In the genomic region with DNA sequence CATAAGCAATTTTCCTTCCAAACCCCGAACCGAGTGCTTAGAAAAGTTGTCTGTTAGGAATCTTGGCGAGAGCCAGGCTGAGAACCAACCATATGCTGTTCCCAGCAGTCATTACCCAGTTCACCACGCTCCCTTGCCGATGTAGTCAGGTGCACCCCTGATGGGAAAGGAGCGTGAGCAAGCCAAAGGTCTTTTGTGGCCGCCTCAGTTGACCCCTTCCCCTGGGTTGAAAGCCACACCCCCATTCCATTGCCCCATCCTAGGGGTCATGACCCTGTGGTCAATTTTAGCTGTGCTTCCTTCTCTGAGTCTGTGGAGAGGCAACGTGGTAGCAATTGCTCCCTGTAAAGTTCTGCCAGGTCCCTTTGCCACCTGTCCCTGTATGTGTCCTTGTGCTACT, we compare ENCODE assay signal across 27 mouse cellular contexts. TPM values are rescaled to one million over a fixed set of nuclear protein-coding genes. Genes with fewer than 3 reads are reported as not detected.
DNase-seq lines count a peak whose midpoint lies in the region; ATAC-seq and TF ChIP-seq lines count a peak whose summit lies in the region.
"Had no signal": no experiment of that assay in that cellular context is flagged by ENCODE, and none has a peak within 500 bp of the region (broad histone marks: within the 10 kb centered on the region; RNA-seq: fewer than 3 reads in every experiment).

No protein-coding gene starts in this region.

- no peak overlapping the region for H3K9ac ChIP-seq in liver, embryonic 12.5 days
- H3K9ac ChIP-seq in midbrain, embryonic 16.5 days (ENCODE audit: low read depth, low read length): no peak overlapping the region
- H3K9ac ChIP-seq: embryonic facial prominence, embryonic 13.5 days; forebrain, embryonic 15.5 days; hindbrain, embryonic 15.5 days; kidney, embryonic 15.5 days; midbrain, embryonic 15.5 days; neural tube, embryonic 12.5 days had no signal

- intact Hi-C loops in gastrocnemius, adult 2 months (cut with DNase I): loop anchor here (5.0 kb wide), 2 partner anchors 78 to 233 kb away; no protein-coding TSS in a partner anchor
- intact Hi-C loops in gastrocnemius, postnatal 36 days (cut with DNase I): loop anchor here (10.0 kb wide), 1 partner anchor 230 kb away; no protein-coding TSS in a partner anchor

- no peak overlapping the region for H3K4me2 ChIP-seq in liver, embryonic 12.5 days
- H3K4me2 ChIP-seq in midbrain, embryonic 16.5 days (ENCODE audit: low read length): no peak overlapping the region
- H3K4me2 ChIP-seq: embryonic facial prominence, embryonic 13.5 days; forebrain, embryonic 15.5 days; hindbrain, embryonic 15.5 days; kidney, embryonic 15.5 days; midbrain, embryonic 15.5 days; neural tube, embryonic 12.5 days had no signal

- peak; percentile 39; the same call in 1 of the 2 replicates for ATAC-seq in liver, embryonic 12.5 days
- no peak for ATAC-seq in midbrain, embryonic 16.5 days
- ATAC-seq: forebrain, embryonic 15.5 days; inflammation-experienced regulatory T-cells, adult 6 months; lung, postnatal 0 days; midbrain, embryonic 15.5 days had no signal

- no peaks in the 10 kb centered on the region for H3K9me3 ChIP-seq in liver, embryonic 12.5 days (replicated peaks)
- H3K9me3 ChIP-seq in midbrain, embryonic 16.5 days (replicated peaks; ENCODE audit: control insufficient read depth, low read length, poor library complexity, severe bottlenecking): no peaks in the 10 kb centered on the region
- H3K9me3 ChIP-seq: embryonic facial prominence, embryonic 13.5 days; forebrain, embryonic 10.5 days; forebrain, embryonic 15.5 days; G1E; hindbrain, embryonic 10.5 days; hindbrain, embryonic 15.5 days; kidney, embryonic 15.5 days; midbrain, embryonic 10.5 days; midbrain, embryonic 15.5 days; neural tube, embryonic 12.5 days had no signal

- peaks cover 60% of the 10 kb centered on the region for H3K36me3 ChIP-seq in liver, embryonic 12.5 days
- H3K36me3 ChIP-seq in midbrain, embryonic 16.5 days (ENCODE audit: control insufficient read depth, insufficient read depth, low read length): peaks cover 15% of the 10 kb centered on the region
- H3K36me3 ChIP-seq: midbrain, embryonic 15.5 days had no signal

- no peak overlapping the region for H3K4me3 ChIP-seq in gastrocnemius, adult 2 months
- no peak overlapping the region for H3K4me3 ChIP-seq in liver, embryonic 12.5 days
- no peak overlapping the region for H3K4me3 ChIP-seq in midbrain, embryonic 16.5 days (ENCODE audit: low read depth, low read length)
- H3K4me3 ChIP-seq: embryonic facial prominence, embryonic 13.5 days; forebrain, embryonic 10.5 days; forebrain, embryonic 15.5 days; hindbrain, embryonic 10.5 days; hindbrain, embryonic 15.5 days; kidney, embryonic 15.5 days; midbrain, embryonic 10.5 days; midbrain, embryonic 15.5 days; neural tube, embryonic 12.5 days had no signal

- peak; percentile 20 for DNase-seq in adrenal gland, adult 2 months
- no peak for DNase-seq in adrenal gland, postnatal 14 days
- no peak for DNase-seq in gastrocnemius, adult 2 months
- no peak for DNase-seq in gastrocnemius, postnatal 36 days
- DNase-seq in R1 (ENCODE audit: low read depth, low spot score): peak; percentile 50
- DNase-seq in urinary bladder, postnatal 36 days (ENCODE audit: low spot score in 2 of 2): no peak
- DNase-seq: adrenal gland, postnatal 25 days; embryo, embryonic 11 days; heart, postnatal 14 days; kidney, adult 18-20 months; kidney, postnatal 36 days; layer of hippocampus, postnatal 36 days; left cerebral cortex, postnatal 4 days had no signal

- H3K4me1 ChIP-seq in liver, embryonic 12.5 days: no peaks in the 10 kb centered on the region
- H3K4me1 ChIP-seq in midbrain, embryonic 16.5 days (ENCODE audit: control insufficient read depth, insufficient read depth, low read length): no peaks in the 10 kb centered on the region
- H3K4me1 ChIP-seq: embryonic facial prominence, embryonic 13.5 days; forebrain, embryonic 10.5 days; forebrain, embryonic 15.5 days; hindbrain, embryonic 15.5 days; kidney, embryonic 15.5 days; midbrain, embryonic 15.5 days; neural tube, embryonic 12.5 days had no signal

- no peaks in the 10 kb centered on the region for H3K27me3 ChIP-seq in liver, embryonic 12.5 days (replicated peaks)
- no peaks in the 10 kb centered on the region for H3K27me3 ChIP-seq in midbrain, embryonic 16.5 days (ENCODE audit: control insufficient read depth, insufficient read depth, low read depth, low read length)
- H3K27me3 ChIP-seq: embryonic facial prominence, embryonic 13.5 days; forebrain, embryonic 15.5 days; hindbrain, embryonic 15.5 days; kidney, embryonic 15.5 days; midbrain, embryonic 15.5 days; neural tube, embryonic 12.5 days had no signal

- TF ChIP-seq CTCF in gastrocnemius, adult 2 months (IDR thresholded peaks at IDR 0.05): no peak

- peak overlapping the region; percentile 68 for H3K27ac ChIP-seq in gastrocnemius, adult 2 months
- H3K27ac ChIP-seq in liver, embryonic 12.5 days: no peak overlapping the region
- H3K27ac ChIP-seq in midbrain, embryonic 16.5 days (ENCODE audit: low read length): no peak overlapping the region
- H3K27ac ChIP-seq: embryonic facial prominence, embryonic 13.5 days; forebrain, embryonic 10.5 days; forebrain, embryonic 15.5 days; hindbrain, embryonic 10.5 days; hindbrain, embryonic 15.5 days; kidney, embryonic 15.5 days; midbrain, embryonic 10.5 days; midbrain, embryonic 15.5 days; neural tube, embryonic 12.5 days had no signal

- 75% methylated on average over 8 of the region's 8 CpGs for WGBS in liver, embryonic 12.5 days (ENCODE audit: insufficient replicate concordance)
- WGBS in midbrain, embryonic 16.5 days: 65% methylated on average over 8 of the region's 8 CpGs

RNA-seq across cellular contexts. Expression of a gene that starts 17.6 kb away (rescaled TPM):
- 10 to 100 TPM; 48.8 to 49.6 TPM for total RNA-seq in adrenal gland, adult 2 months (2021)
- polyA plus RNA-seq in adrenal gland, adult 2 months (2012; rRNA removed): 94.1 and 107 TPM in 2 replicates
- 35.2 and 52.6 TPM in 2 replicates for total RNA-seq in adrenal gland, postnatal 14 days (2021)
- total RNA-seq in gastrocnemius, adult 2 months (2021): 10 to 100 TPM; 34.8 to 56.7 TPM
- total RNA-seq in gastrocnemius, postnatal 36 days (2021): 10 to 100 TPM; 37.2 to 47.2 TPM
- polyA plus RNA-seq in liver, embryonic 12.5 days (2016; fragmentation: Nextera tagmentation; extraction: Ambion mirVana): 2.4 and 3.4 TPM in 2 replicates
- 17.7 and 18.2 TPM in 2 replicates for polyA plus RNA-seq in midbrain, embryonic 16.5 days (2015; fragmentation: Nextera tagmentation; extraction: Ambion mirVana)

RNA-seq across cellular contexts. Expression of a gene that starts 22.1 kb away (rescaled TPM):
- 10 to 100 TPM; 15.1 to 28.7 TPM for total RNA-seq in adrenal gland, adult 2 months (2021)
- polyA plus RNA-seq in adrenal gland, adult 2 months (2012; rRNA removed): 18.7 and 24.3 TPM in 2 replicates
- total RNA-seq in adrenal gland, postnatal 14 days (2021): 14.7 and 19.1 TPM in 2 replicates
- 1 to 10 TPM; 5.1 to 7.4 TPM for total RNA-seq in gastrocnemius, adult 2 months (2021)
- total RNA-seq in gastrocnemius, postnatal 36 days (2021): 1 to 10 TPM; 5.0 to 5.9 TPM
- polyA plus RNA-seq in liver, embryonic 12.5 days (2016; fragmentation: Nextera tagmentation; extraction: Ambion mirVana): 11.2 and 11.6 TPM in 2 replicates
- 6.7 and 7.6 TPM in 2 replicates for polyA plus RNA-seq in midbrain, embryonic 16.5 days (2015; fragmentation: Nextera tagmentation; extraction: Ambion mirVana)
- total RNA-seq: G1E had no signal
- polyA plus RNA-seq: G1E had no signal

RNA-seq across cellular contexts. Expression of a gene that starts 47.7 kb away (rescaled TPM):
- total RNA-seq in adrenal gland, adult 2 months (2021): 10 to 100 TPM in 1 of 2 experiments, 1 to 10 TPM in 1; 6.6 to 20.6 TPM
- polyA plus RNA-seq in adrenal gland, adult 2 months (2012; rRNA removed): 4.2 and 5.7 TPM in 2 replicates
- 15.1 and 22.9 TPM in 2 replicates for total RNA-seq in adrenal gland, postnatal 14 days (2021)
- 1 to 10 TPM in 1 of 2 experiments, under 1 TPM in 1; 0.26 to 1.3 TPM for total RNA-seq in gastrocnemius, adult 2 months (2021)
- under 1 TPM; 0.57 to 0.69 TPM for total RNA-seq in gastrocnemius, postnatal 36 days (2021)
- 2.6 and 2.8 TPM in 2 replicates for polyA plus RNA-seq in liver, embryonic 12.5 days (2016; fragmentation: Nextera tagmentation; extraction: Ambion mirVana)
- polyA plus RNA-seq in midbrain, embryonic 16.5 days (2015; fragmentation: Nextera tagmentation; extraction: Ambion mirVana): 0.15 and 0.46 TPM in 2 replicates
- polyA plus RNA-seq: G1E had no signal

Comparison
In these comparisons a context has a peak if more than half of its experiments do, and no peak if none do; other contexts are left out.
1. DNase-seq: peak in adrenal gland, adult 2 months (single experiment) and R1 (single experiment); none in adrenal gland, postnatal 14 days (single experiment), gastrocnemius, adult 2 months (single experiment), gastrocnemius, postnatal 36 days (0 of 2) and urinary bladder, postnatal 36 days (0 of 2).